Mouse (Mus musculus): ENCODE data around the gene Ino80. TPM values are rescaled to one million over a fixed set of nuclear protein-coding genes. Genes with fewer than 3 reads are reported as not detected.
"Not testable (repeated sequence)": the region's sequence is repeated elsewhere in the genome, so short reads cannot be mapped to it uniquely, and the experiment has no call there.

The Ino80 gene
- polyA plus RNA-seq (2015; fragmentation: Nextera tagmentation; extraction: Ambion mirVana): 3.9 and 5.0 TPM in 2 replicates

GRCm38 (mm10) chr2:119477571-119478396 lies at the start of gene Ino80:
TSS of gene Ino80 (minus strand) at chr2:119477687.
- Histone ChIP-seq H3K9ac (replicated peaks; ENCODE audit: low read length) (peak within 1 kb of the TSS; percentile 100), H3K27me3 (ENCODE audit: insufficient read depth, low read length) (no peaks in the 10 kb centered on the region), H3K9me3 (ENCODE audit: low read length) (no peaks in the 10 kb centered on the region), H3K27ac (ENCODE audit: low read length) (peak within 1 kb of the TSS; percentile 99), H3K36me3 (ENCODE audit: insufficient read depth, low read length) (no peaks in the 10 kb centered on the region), H3K4me2 (replicated peaks; ENCODE audit: low read depth, low read length) (peak within 1 kb of the TSS; percentile 76), H3K4me1 (ENCODE audit: insufficient read depth, low read length) (peaks cover 22% of the 10 kb centered on the region), H3K4me3 (ENCODE audit: low read length) (peak within 1 kb of the TSS; percentile 83)
- peak; percentile 94 for ATAC-seq (ENCODE audit: low FRiP score, low TSS enrichment)
- WGBS: under 1% methylated on average over 60 of the region's 72 CpGs

- Histone ChIP-seq H3K36me3 (ENCODE audit: insufficient read depth, low read length) (no peaks in the 10 kb centered on the region), H3K27me3 (ENCODE audit: insufficient read depth, low read length) (no peaks in the 10 kb centered on the region), H3K4me3 (ENCODE audit: low read length) (no peak overlapping the region), H3K27ac (ENCODE audit: low read length) (no peak overlapping the region), H3K9ac (replicated peaks; ENCODE audit: low read length) (no peak overlapping the region), H3K4me2 (replicated peaks; ENCODE audit: low read depth, low read length) (no peak overlapping the region), H3K4me1 (ENCODE audit: insufficient read depth, low read length) (no peaks in the 10 kb centered on the region), H3K9me3 (ENCODE audit: low read length) (no peaks in the 10 kb centered on the region)
- 40% methylated on average over 4 of the region's 4 CpGs for WGBS
- ATAC-seq (ENCODE audit: low FRiP score, low TSS enrichment): no peak
These were observed 47.9 kb upstream of the Ino80 start for GRCm38 (mm10) chr2:119525422-119525821.

DNA sequence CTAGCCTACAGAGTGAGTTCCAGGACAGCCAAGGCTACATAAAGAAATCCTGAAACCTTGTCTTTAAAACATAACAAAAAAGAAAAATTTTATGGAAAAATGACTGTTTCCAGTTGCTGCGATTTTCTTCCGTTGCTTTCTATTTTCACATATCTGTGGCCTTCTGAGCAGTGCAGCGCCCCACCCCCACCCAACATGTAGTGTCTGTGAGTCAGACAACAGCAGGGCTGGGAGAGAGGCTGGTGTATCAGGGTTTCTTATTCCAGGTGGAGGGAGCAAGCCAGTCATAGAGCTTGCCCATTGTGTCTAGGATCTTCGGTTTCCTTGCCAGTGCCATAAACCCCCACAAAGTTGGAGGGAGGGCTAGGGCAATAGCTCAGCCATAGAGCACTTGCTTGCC lies 46.3 kb upstream of the Ino80 start:
- Histone ChIP-seq H3K4me3 (ENCODE audit: low read length) (no peak overlapping the region), H3K4me2 (replicated peaks; ENCODE audit: low read depth, low read length) (no peak overlapping the region), H3K9ac (replicated peaks; ENCODE audit: low read length) (no peak overlapping the region), H3K36me3 (ENCODE audit: insufficient read depth, low read length) (no peaks in the 10 kb centered on the region), H3K4me1 (ENCODE audit: insufficient read depth, low read length) (no peaks in the 10 kb centered on the region), H3K27ac (ENCODE audit: low read length) (no peak overlapping the region), H3K9me3 (ENCODE audit: low read length) (no peaks in the 10 kb centered on the region), H3K27me3 (ENCODE audit: insufficient read depth, low read length) (no peaks in the 10 kb centered on the region)
- no peak for ATAC-seq (ENCODE audit: low FRiP score, low TSS enrichment)
- 74% methylated on average over 4 of the region's 4 CpGs for WGBS

DNA sequence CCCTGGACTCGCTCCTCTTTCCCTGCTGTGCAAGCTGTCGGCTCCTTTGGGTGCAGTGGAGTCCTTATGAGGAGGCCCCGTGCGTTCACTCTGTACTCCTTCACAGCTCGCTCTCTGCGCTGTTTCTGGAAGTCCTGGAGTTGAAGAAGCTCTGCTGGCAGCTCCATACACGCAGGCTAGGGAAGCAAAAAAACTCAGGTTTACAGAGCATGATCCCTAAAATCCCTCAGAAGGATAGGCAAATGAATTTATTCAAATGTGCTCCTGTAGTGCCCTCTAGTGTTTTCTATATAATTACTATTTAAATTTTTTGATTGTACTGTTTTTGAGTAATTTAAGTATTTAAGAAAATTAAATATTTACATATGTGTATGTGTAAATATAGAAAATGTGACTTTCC lies 43.1 kb upstream of the Ino80 start:
- H3K4me2 ChIP-seq (replicated peaks; ENCODE audit: low read depth, low read length): no peak overlapping the region
- H3K27ac ChIP-seq (ENCODE audit: low read length): no peak overlapping the region
- no peak overlapping the region for H3K4me3 ChIP-seq (ENCODE audit: low read length)
- no peak for ATAC-seq (ENCODE audit: low FRiP score, low TSS enrichment)
- H3K9me3 ChIP-seq (ENCODE audit: low read length): no peaks in the 10 kb centered on the region
- H3K4me1 ChIP-seq (ENCODE audit: insufficient read depth, low read length): no peaks in the 10 kb centered on the region
- H3K9ac ChIP-seq (replicated peaks; ENCODE audit: low read length): no peak overlapping the region
- no peaks in the 10 kb centered on the region for H3K36me3 ChIP-seq (ENCODE audit: insufficient read depth, low read length)
- H3K27me3 ChIP-seq (ENCODE audit: insufficient read depth, low read length): no peaks in the 10 kb centered on the region
- 64% methylated on average over 7 of the region's 7 CpGs for WGBS

DNA sequence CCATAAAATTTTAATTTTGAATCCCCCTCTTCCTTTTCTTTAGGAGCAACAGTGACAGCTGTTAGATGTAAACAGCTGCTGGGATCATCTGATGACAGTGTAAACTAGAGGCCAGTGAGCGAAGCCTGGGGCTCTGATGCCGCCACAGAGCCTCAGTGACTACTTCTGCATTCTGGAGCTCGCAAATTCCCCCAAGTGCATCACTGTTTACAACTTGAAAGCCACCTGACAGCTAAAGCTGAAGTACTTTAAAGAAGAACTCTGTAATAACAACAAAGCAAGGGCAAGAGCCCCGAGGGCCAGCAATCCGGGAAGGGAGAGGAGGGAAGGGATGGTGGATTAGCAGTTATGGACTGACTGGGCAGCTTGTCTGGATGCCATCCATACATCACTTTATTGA lies 39.3 kb upstream of the Ino80 start:
- H3K27me3 ChIP-seq (ENCODE audit: insufficient read depth, low read length): no peaks in the 10 kb centered on the region
- no peak overlapping the region for H3K9ac ChIP-seq (replicated peaks; ENCODE audit: low read length)
- ATAC-seq (ENCODE audit: low FRiP score, low TSS enrichment): no peak
- H3K4me1 ChIP-seq (ENCODE audit: insufficient read depth, low read length): no peaks in the 10 kb centered on the region
- H3K4me2 ChIP-seq (replicated peaks; ENCODE audit: low read depth, low read length): no peak overlapping the region
- WGBS: 55% methylated on average over 5 of the region's 5 CpGs
- no peaks in the 10 kb centered on the region for H3K9me3 ChIP-seq (ENCODE audit: low read length)
- H3K36me3 ChIP-seq (ENCODE audit: insufficient read depth, low read length): no peaks in the 10 kb centered on the region
- H3K4me3 ChIP-seq (ENCODE audit: low read length): no peak overlapping the region
- no peak overlapping the region for H3K27ac ChIP-seq (ENCODE audit: low read length)

DNA sequence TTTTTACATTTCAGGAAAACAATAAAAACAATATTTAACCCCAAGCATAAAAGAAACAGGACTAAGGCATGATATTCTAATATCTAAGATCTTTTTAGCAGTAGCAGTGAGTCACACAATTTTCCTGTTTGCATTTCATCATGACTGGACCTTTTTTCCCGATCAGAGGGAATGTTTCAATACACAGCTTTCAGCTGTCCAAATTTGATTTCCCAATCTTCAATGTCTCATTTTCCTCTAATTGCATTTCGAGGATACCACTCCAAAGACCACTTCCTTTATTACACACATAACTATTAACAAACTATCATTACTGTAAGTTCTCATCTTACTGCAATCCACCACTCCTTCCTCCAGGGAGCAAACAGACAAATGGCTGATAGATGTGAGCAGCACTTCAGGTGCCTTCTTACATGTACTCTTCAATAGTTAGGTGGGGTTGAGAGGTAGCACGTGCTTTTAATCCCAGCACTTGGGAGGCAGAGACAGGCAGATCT lies 36.6 kb upstream of the Ino80 start:
- 72% methylated on average over 3 of the region's 3 CpGs for WGBS
- no peak for ATAC-seq (ENCODE audit: low FRiP score, low TSS enrichment)

DNA sequence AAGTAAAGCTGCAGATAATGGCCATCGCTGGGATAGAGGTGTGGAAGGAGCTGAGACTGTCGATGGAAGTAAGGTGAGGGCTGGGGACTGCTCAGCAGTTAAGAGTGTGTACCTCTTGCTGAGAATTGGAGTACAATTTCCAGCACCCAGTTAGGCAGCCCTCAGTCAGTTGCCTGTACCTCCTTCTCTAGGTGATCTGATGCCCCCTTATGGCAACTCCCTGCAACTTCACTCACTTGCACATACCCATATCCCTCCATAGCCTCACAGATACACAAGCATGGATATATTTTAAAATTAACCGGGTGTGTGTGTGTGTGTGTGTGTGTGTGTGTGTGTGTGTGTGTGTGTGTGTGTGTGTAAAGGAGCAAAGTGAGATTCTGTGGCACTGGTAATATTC lies 34.8 kb upstream of the Ino80 start:
- no peak overlapping the region for H3K4me3 ChIP-seq (ENCODE audit: low read length)
- no peaks in the 10 kb centered on the region for H3K36me3 ChIP-seq (ENCODE audit: insufficient read depth, low read length)
- no peak overlapping the region for H3K27ac ChIP-seq (ENCODE audit: low read length)
- H3K4me2 ChIP-seq (replicated peaks; ENCODE audit: low read depth, low read length): no peak overlapping the region
- no peak for ATAC-seq (ENCODE audit: low FRiP score, low TSS enrichment)
- H3K27me3 ChIP-seq (ENCODE audit: insufficient read depth, low read length): no peaks in the 10 kb centered on the region
- no peak overlapping the region for H3K9ac ChIP-seq (replicated peaks; ENCODE audit: low read length)
- 84% methylated on average over 3 of the region's 3 CpGs for WGBS
- no peaks in the 10 kb centered on the region for H3K4me1 ChIP-seq (ENCODE audit: insufficient read depth, low read length)
- no peaks in the 10 kb centered on the region for H3K9me3 ChIP-seq (ENCODE audit: low read length)

More for the DNA sequence above, 36.6 kb upstream of the Ino80 start:
- Histone ChIP-seq H3K36me3 (ENCODE audit: insufficient read depth, low read length) (no peaks in the 10 kb centered on the region), H3K9ac (replicated peaks; ENCODE audit: low read length) (no peak overlapping the region), H3K4me3 (ENCODE audit: low read length) (no peak overlapping the region), H3K4me1 (ENCODE audit: insufficient read depth, low read length) (no peaks in the 10 kb centered on the region), H3K27ac (ENCODE audit: low read length) (no peak overlapping the region), H3K9me3 (ENCODE audit: low read length) (no peaks in the 10 kb centered on the region), H3K4me2 (replicated peaks; ENCODE audit: low read depth, low read length) (no peak overlapping the region), H3K27me3 (ENCODE audit: insufficient read depth, low read length) (no peaks in the 10 kb centered on the region)

DNA sequence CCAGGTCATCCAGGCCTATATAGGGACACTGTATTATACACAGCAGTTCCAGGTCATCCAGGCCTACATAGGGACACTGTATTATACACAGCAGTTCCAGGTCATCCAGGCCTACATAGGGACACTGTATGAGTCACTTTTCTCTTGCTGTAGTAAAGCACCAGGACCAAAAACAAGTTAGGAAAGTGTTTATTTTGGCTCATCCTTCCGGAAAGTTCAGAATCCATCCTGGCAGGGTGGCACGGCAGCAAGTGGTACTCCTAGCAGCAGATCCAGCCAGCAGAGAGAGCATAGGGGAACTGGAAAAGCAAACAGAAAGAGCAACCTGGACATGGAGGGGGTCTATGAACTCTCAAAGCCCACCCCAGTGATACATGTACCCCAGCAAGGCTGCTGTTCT lies 33.4 kb upstream of the Ino80 start:
- Histone ChIP-seq H3K4me2 (replicated peaks; ENCODE audit: low read depth, low read length) (no peak overlapping the region), H3K9ac (replicated peaks; ENCODE audit: low read length) (no peak overlapping the region), H3K9me3 (ENCODE audit: low read length) (no peaks in the 10 kb centered on the region), H3K4me1 (ENCODE audit: insufficient read depth, low read length) (no peaks in the 10 kb centered on the region), H3K27me3 (ENCODE audit: insufficient read depth, low read length) (no peaks in the 10 kb centered on the region), H3K4me3 (ENCODE audit: low read length) (no peak overlapping the region), H3K36me3 (ENCODE audit: insufficient read depth, low read length) (no peaks in the 10 kb centered on the region), H3K27ac (ENCODE audit: low read length) (no peak overlapping the region)
- ATAC-seq (ENCODE audit: low FRiP score, low TSS enrichment): no peak
- 70% methylated on average over 2 of the region's 2 CpGs for WGBS

- not testable (repeated sequence) for ATAC-seq (ENCODE audit: low FRiP score, low TSS enrichment); H3K4me1 ChIP-seq (ENCODE audit: insufficient read depth, low read length); H3K27ac ChIP-seq (ENCODE audit: low read length); H3K9ac ChIP-seq (replicated peaks; ENCODE audit: low read length); H3K9me3 ChIP-seq (ENCODE audit: low read length); H3K36me3 ChIP-seq (ENCODE audit: insufficient read depth, low read length); H3K4me3 ChIP-seq (ENCODE audit: low read length); H3K4me2 ChIP-seq (replicated peaks; ENCODE audit: low read depth, low read length); H3K27me3 ChIP-seq (ENCODE audit: insufficient read depth, low read length)
- WGBS: 75% methylated on average over 7 of the region's 7 CpGs
These were observed 31.0 kb upstream of the Ino80 start for GRCm38 (mm10) chr2:119508518-119508917.

GRCm38 (mm10) chr2:119507108-119507507 lies 29.6 kb upstream of the Ino80 start:
- no peaks in the 10 kb centered on the region for H3K4me1 ChIP-seq (ENCODE audit: insufficient read depth, low read length)
- no peak overlapping the region for H3K4me2 ChIP-seq (replicated peaks; ENCODE audit: low read depth, low read length)
- no peak overlapping the region for H3K9ac ChIP-seq (replicated peaks; ENCODE audit: low read length)
- no peak overlapping the region for H3K27ac ChIP-seq (ENCODE audit: low read length)
- H3K9me3 ChIP-seq (ENCODE audit: low read length): no peaks in the 10 kb centered on the region
- no peak overlapping the region for H3K4me3 ChIP-seq (ENCODE audit: low read length)
- ATAC-seq (ENCODE audit: low FRiP score, low TSS enrichment): no peak
- H3K36me3 ChIP-seq (ENCODE audit: insufficient read depth, low read length): no peaks in the 10 kb centered on the region
- H3K27me3 ChIP-seq (ENCODE audit: insufficient read depth, low read length): no peaks in the 10 kb centered on the region
